Mouse (Mus musculus) MEL (cell line): ENCODE results near the gene Rhox1. TPM values are rescaled to one million over a fixed set of nuclear protein-coding genes. Genes with fewer than 3 reads are reported as not detected.

Source experiments
- DNase-seq: peaks from one replicate; pipeline ENCODE4 v3.0.0; 2011; ENCODE audit warnings: low read depth, low spot score
- H3K27ac ChIP-seq: 2 replicates; pipeline ENCODE4 v1.5.1; 2012; ENCODE audit warnings: low read depth, mild to moderate bottlenecking, control low read depth, low read length, moderate library complexity; ENCODE audit not compliant: control insufficient read depth
- H3K27me3 ChIP-seq, 2 experiments: fragments of 150-350 bp in 1 of 2; sonication (generic) in 1 of 2; 2 replicates each; pipeline ENCODE4 v1.6.1; 2012; ENCODE audit warnings: low read length in 2 of 2, mild to moderate bottlenecking in 2 of 2, improper control_type of control experiment in 1 of 2, moderate library complexity in 1 of 2; ENCODE audit not compliant: insufficient read depth in 2 of 2, control insufficient read depth in 1 of 2
- H3K36me3 ChIP-seq, 2 experiments: 2 replicates each; pipeline ENCODE4 v1.6.1; 2012 to 2014; ENCODE audit warnings: low read length in 2 of 2, improper control_type of control experiment in 1 of 2, inconsistent platforms in 1 of 2, mild to moderate bottlenecking in 1 of 2; ENCODE audit not compliant: insufficient read depth in 2 of 2, control insufficient read depth in 1 of 2
- H3K4me1 ChIP-seq, 2 experiments: fragments of 150-350 bp in 1 of 2; sonication (generic) in 1 of 2; 2 replicates each; pipeline ENCODE4 v1.6.1; 2012; ENCODE audit warnings: low read length in 2 of 2, improper control_type of control experiment in 1 of 2, mild to moderate bottlenecking in 1 of 2; ENCODE audit not compliant: insufficient read depth in 2 of 2, control insufficient read depth in 1 of 2
- H3K4me3 ChIP-seq, 2 experiments: fragments of 150-350 bp in 1 of 2; sonication (generic) in 1 of 2; 2 replicates each; pipeline ENCODE4 v1.5.1; 2012; ENCODE audit warnings: low read depth in 2 of 2, low read length in 2 of 2, mild to moderate bottlenecking in 2 of 2, moderate library complexity in 2 of 2, control low read depth in 1 of 2, improper control_type of control experiment in 1 of 2; ENCODE audit not compliant: control insufficient read depth in 1 of 2, insufficient read depth in 1 of 2
- H3K79me2 ChIP-seq: 2 replicates; pipeline ENCODE4 v1.6.1; 2012; ENCODE audit warnings: mild to moderate bottlenecking, low read length, moderate library complexity; ENCODE audit not compliant: control insufficient read depth, poor library complexity, insufficient read depth
- H3K9ac ChIP-seq: 2 replicates; pipeline ENCODE4 v1.6.1; 2012; ENCODE audit warnings: low read depth, mild to moderate bottlenecking, control low read depth, low read length, moderate library complexity; ENCODE audit not compliant: control insufficient read depth, poor library complexity, severe bottlenecking
- H3K9me3 ChIP-seq: fragments of 150-350 bp; sonication (generic); replicated peaks from 2 replicates; pipeline ENCODE4 v1.6.1; 2012; ENCODE audit warnings: mild to moderate bottlenecking, low read length, improper control_type of control experiment, moderate library complexity; ENCODE audit not compliant: insufficient read depth
- BHLHE40 ChIP-seq: IDR thresholded peaks from 2 replicates; pipeline ENCODE4 v1.6.1; 2012; ENCODE audit warnings: low read depth, mild to moderate bottlenecking, inconsistent platforms, low read length, improper control_type of control experiment, borderline replicate concordance
- E2F4 ChIP-seq: IDR thresholded peaks from 2 replicates; pipeline ENCODE4 v1.6.1; 2011; ENCODE audit warnings: low read depth, low read length, improper control_type of control experiment, borderline replicate concordance
- ELF1 ChIP-seq: IDR thresholded peaks from 2 replicates; pipeline ENCODE4 v1.6.1; 2014; ENCODE audit warnings: low read depth, mild to moderate bottlenecking, inconsistent platforms, low read length, improper control_type of control experiment, moderate library complexity
- ETS1 ChIP-seq: IDR thresholded peaks from 2 replicates; pipeline ENCODE4 v1.6.1; 2012; ENCODE audit warnings: low read depth, mild to moderate bottlenecking, inconsistent platforms, low read length, improper control_type of control experiment, moderate library complexity
- GATA1 ChIP-seq: IDR thresholded peaks from 2 replicates; pipeline ENCODE4 v1.6.1; 2011; ENCODE audit warnings: low read depth, low read length, improper control_type of control experiment
- HCFC1 ChIP-seq: IDR thresholded peaks from 2 replicates; pipeline ENCODE4 v1.6.1; 2012; ENCODE audit warnings: low read depth, mild to moderate bottlenecking, inconsistent platforms, low read length, improper control_type of control experiment, moderate library complexity
- KAT2A ChIP-seq: conservative IDR thresholded peaks from 2 replicates; pipeline ENCODE4 v1.6.1; 2012; ENCODE audit warnings: low read depth, low read length, improper control_type of control experiment, inconsistent platforms
- MAFK ChIP-seq: IDR thresholded peaks from 2 replicates; pipeline ENCODE4 v1.6.1; 2011; ENCODE audit warnings: low read depth, mild to moderate bottlenecking, low read length, improper control_type of control experiment, borderline replicate concordance
- MAX ChIP-seq: IDR thresholded peaks from 2 replicates; pipeline ENCODE4 v1.6.1; 2011; ENCODE audit warnings: low read length, improper control_type of control experiment
- MAZ ChIP-seq: IDR thresholded peaks from 2 replicates; pipeline ENCODE4 v1.6.1; 2012; ENCODE audit warnings: low read depth, mild to moderate bottlenecking, inconsistent platforms, low read length, improper control_type of control experiment
- MXI1 ChIP-seq: IDR thresholded peaks from 2 replicates; pipeline ENCODE4 v1.6.1; 2011; ENCODE audit warnings: mild to moderate bottlenecking, low read depth, low read length, improper control_type of control experiment
- MYB ChIP-seq: IDR thresholded peaks from 2 replicates; pipeline ENCODE4 v1.6.1; 2011; ENCODE audit warnings: mild to moderate bottlenecking, low read depth, low read length, improper control_type of control experiment
- MYC ChIP-seq: IDR thresholded peaks from 2 replicates; pipeline ENCODE4 v1.6.1; 2011; ENCODE audit warnings: low read depth, mild to moderate bottlenecking, low read length, improper control_type of control experiment, moderate library complexity
- NELFE ChIP-seq: IDR thresholded peaks from 2 replicates; pipeline ENCODE4 v1.6.1; 2011; ENCODE audit warnings: low read depth, low read length, improper control_type of control experiment
- NRF1 ChIP-seq: IDR thresholded peaks from 2 replicates; pipeline ENCODE4 v1.6.1; 2014; ENCODE audit warnings: low read depth, mild to moderate bottlenecking, inconsistent platforms, low read length, improper control_type of control experiment, moderate library complexity; ENCODE audit not compliant: poor library complexity, insufficient read depth, severe bottlenecking
- POLR2A ChIP-seq, 2 experiments: IDR thresholded peaks; 2 replicates each; pipeline ENCODE4 v1.6.1; 2011 to 2012; ENCODE audit warnings: low read length in 2 of 2, mild to moderate bottlenecking in 2 of 2, control low read depth in 1 of 2, improper control_type of control experiment in 1 of 2, low read depth in 1 of 2, moderate library complexity in 1 of 2; ENCODE audit not compliant: control insufficient read depth in 1 of 2, insufficient read depth in 1 of 2, poor library complexity in 1 of 2
- POLR2AphosphoS2 ChIP-seq: IDR thresholded peaks from 2 replicates; pipeline ENCODE4 v1.6.1; 2011; ENCODE audit warnings: low read length, improper control_type of control experiment
- POLR2AphosphoS5 ChIP-seq: IDR thresholded peaks from 2 replicates; pipeline ENCODE4 v1.6.1; 2012; ENCODE audit warnings: low read depth, borderline replicate concordance, mild to moderate bottlenecking, inconsistent platforms, low read length, moderate library complexity, mixed read lengths
- SIN3A ChIP-seq: IDR thresholded peaks from 2 replicates; pipeline ENCODE4 v1.6.1; 2012; ENCODE audit warnings: low read length, improper control_type of control experiment, inconsistent platforms
- SMC3 ChIP-seq: IDR thresholded peaks from 2 replicates; pipeline ENCODE4 v1.6.1; 2011; ENCODE audit warnings: low read depth, low read length, improper control_type of control experiment
- TCF12 ChIP-seq: IDR thresholded peaks from 2 replicates; pipeline ENCODE4 v1.6.1; 2014; ENCODE audit warnings: low read depth, mild to moderate bottlenecking, inconsistent platforms, low read length, improper control_type of control experiment, moderate library complexity
- USF1 ChIP-seq: IDR thresholded peaks from 2 replicates; pipeline ENCODE4 v1.6.1; 2014; ENCODE audit warnings: low read depth, mild to moderate bottlenecking, inconsistent platforms, low read length, improper control_type of control experiment, moderate library complexity
- ZC3H11A ChIP-seq: IDR thresholded peaks from 2 replicates; pipeline ENCODE4 v1.6.1; 2012; ENCODE audit warnings: low read depth, mild to moderate bottlenecking, inconsistent platforms, low read length, improper control_type of control experiment
- ZMIZ1 ChIP-seq: IDR thresholded peaks from 2 replicates; pipeline ENCODE4 v1.6.1; 2012; ENCODE audit warnings: low read depth, mild to moderate bottlenecking, inconsistent platforms, low read length, improper control_type of control experiment, moderate library complexity
- polyA plus RNA-seq, 2 experiments: library from polyadenylated mRNA; stranded (reverse) in 1 of 2; unstranded in 1 of 2; fragments of >175 nt in 1 of 2; fragments of >200 nt in 1 of 2; gene quantifications; 2 replicates each; pipeline versions ENCODE4 v1.2.1 to v1.2.4; 2012; ENCODE audit warnings: low replicate concordance in 2 of 2, low read depth in 1 of 2; ENCODE audit not compliant: insufficient read length in 2 of 2, insufficient read depth in 1 of 2, missing spikeins in 1 of 2
- total RNA-seq: library from RNA; depleted of rRNA; stranded (reverse); fragments of 300-350 nt; gene quantifications from 2 replicates; pipeline ENCODE4 v1.2.3, GENCODE M21; 2012

Gene Rhox1
- total and polyA plus RNA-seq, 3 experiments, result not detected

GRCm38 (mm10) chrX:37191105-37191743, 30.8 kb downstream of the Rhox1 start, which contains the start of the genes Ndufa1 and Rnf113a1:
Gene Ndufa1 (minus strand): TSS chrX:37191163.
Gene Rnf113a1 (plus strand): TSS chrX:37191245.
- H3K27me3 ChIP-seq, result no peaks in the 10 kb centered on the region
- peaks cover 0 to 7% of the 10 kb centered on the region in 2 experiments; a peak in 3 of 4 replicates for H3K36me3 ChIP-seq
- peaks cover 20% of the 10 kb centered on the region for H3K79me2 ChIP-seq
- DNase-seq, result peak; percentile 87
- peaks cover 0 to 4% of the 10 kb centered on the region in 2 experiments for H3K4me1 ChIP-seq
- peak within 1 kb of the TSS; percentile 81 for H3K9ac ChIP-seq
- no peaks in the 10 kb centered on the region for H3K9me3 ChIP-seq
- peak within 1 kb of the TSS; percentile 92 to 100 for H3K4me3 ChIP-seq
- TF ChIP-seq ZMIZ1 (no peak), MAX (0 out of 2 replicates have a peak, but pooled peaks have one; percentile 37), NELFE (peak; percentile 56), MXI1 (peak; percentile 89), E2F4 (no peak), GATA1 (no peak), SMC3 (no peak), POLR2AphosphoS2 (0 out of 2 replicates have a peak, but pooled peaks have one; percentile 38), MYC (0 out of 2 replicates have a peak, but pooled peaks have one; percentile 29), TCF12 (peak; percentile 45; the same call in 1 of the 2 replicates), BHLHE40 (no peak), ELF1 (peak; percentile 90), KAT2A (peak; percentile 53; the same call in 1 of the 2 replicates), POLR2A (IDR thresholded peaks at IDR 0.05; ENCODE audit: control insufficient read depth in 1 of 2, insufficient read depth in 1 of 2, low read depth in 1 of 2, low read length in 2 of 2, poor library complexity in 1 of 2) (peak in 1 of 2 experiments; percentile 63; a peak in 1 of 4 replicates), NRF1 (no peak), MAFK (no peak), USF1 (0 out of 2 replicates have a peak, but pooled peaks have one; percentile 3), ETS1 (peak; percentile 21; the same call in 1 of the 2 replicates), HCFC1 (peak; percentile 89), MAZ (peak; percentile 49; the same call in 1 of the 2 replicates), MYB (no peak; the same call in 1 of the 2 replicates), POLR2AphosphoS5 (no peak), ZC3H11A (no peak), SIN3A (peak; percentile 93)
- peak within 1 kb of the TSS; percentile 38 for H3K27ac ChIP-seq
